Mouse (Mus musculus) myocyte (in vitro differentiated cells): ENCODE measurements around the gene Iffo2. TPM values are rescaled to one million over a fixed set of nuclear protein-coding genes. Genes with fewer than 3 reads are reported as not detected.

Source experiments
- H3K27me3 ChIP-seq: one replicate; pipeline ENCODE4 v1.6.1; 2011; ENCODE audit not compliant: control insufficient read depth, insufficient read depth, insufficient read length
- H3K36me3 ChIP-seq: one replicate; pipeline ENCODE4 v1.6.1; 2011; ENCODE audit not compliant: control insufficient read depth, insufficient read depth
- H3K4me2 ChIP-seq: one replicate; pipeline ENCODE4 v1.6.1; 2011; ENCODE audit warnings: low read depth, control low read depth
- H3K4me3 ChIP-seq: one replicate; pipeline ENCODE4 v1.5.1; 2011; ENCODE audit warnings: mild to moderate bottlenecking, control low read depth, moderate library complexity
- H3K79me2 ChIP-seq: one replicate; pipeline ENCODE4 v1.6.1; 2011; ENCODE audit not compliant: control insufficient read depth, insufficient read depth
- H3ac ChIP-seq: one replicate; pipeline ENCODE4 v1.6.1; 2011; ENCODE audit not compliant: control insufficient read depth, insufficient read length
- CEBPB ChIP-seq: IDR thresholded peaks from 2 replicates; pipeline ENCODE4 v1.6.1; 2011; ENCODE audit warnings: mild to moderate bottlenecking, moderate library complexity; ENCODE audit not compliant: poor library complexity, insufficient read depth, severe bottlenecking
- E2F4 ChIP-seq: IDR thresholded peaks from one replicate; pipeline ENCODE4 v1.6.1; 2011; ENCODE audit warnings: mild to moderate bottlenecking, control low read depth, moderate library complexity; ENCODE audit not compliant: insufficient read depth
- MAX ChIP-seq: IDR thresholded peaks from one replicate; pipeline ENCODE4 v1.6.1; 2011; ENCODE audit warnings: low read depth, mild to moderate bottlenecking, control low read depth
- MYOD1 ChIP-seq, 3 experiments: IDR thresholded peaks; one replicate each; pipeline ENCODE4 v1.6.1; 2011; ENCODE audit warnings: control low read depth in 2 of 3, low read depth in 2 of 3, mild to moderate bottlenecking in 2 of 3, moderate library complexity in 1 of 3; ENCODE audit not compliant: insufficient read length in 2 of 3, control insufficient read depth in 1 of 3
- MYOG ChIP-seq, 3 experiments: IDR thresholded peaks; one replicate each; pipeline ENCODE4 v1.6.1; 2011; ENCODE audit warnings: control low read depth in 2 of 3, low read depth in 2 of 3, mild to moderate bottlenecking in 2 of 3; ENCODE audit not compliant: insufficient read length in 2 of 3, control insufficient read depth in 1 of 3, insufficient read depth in 1 of 3
- POLR2A ChIP-seq: IDR thresholded peaks from one replicate; pipeline ENCODE4 v1.6.1; 2011; ENCODE audit warnings: low read depth, mild to moderate bottlenecking, control low read depth, moderate library complexity; ENCODE audit not compliant: insufficient read length
- REST ChIP-seq: IDR thresholded peaks from one replicate; pipeline ENCODE4 v1.6.1; 2011; ENCODE audit warnings: mild to moderate bottlenecking, control low read depth, moderate library complexity; ENCODE audit not compliant: insufficient read depth, insufficient read length
- SRF ChIP-seq: IDR thresholded peaks from one replicate; pipeline ENCODE4 v1.6.1; 2011; ENCODE audit warnings: low read depth; ENCODE audit not compliant: control insufficient read depth, insufficient read length
- TCF12 ChIP-seq: IDR thresholded peaks from one replicate; pipeline ENCODE4 v1.6.1; 2011; ENCODE audit warnings: mild to moderate bottlenecking, control low read depth; ENCODE audit not compliant: poor library complexity, insufficient read depth, severe bottlenecking
- TCF3 ChIP-seq: IDR thresholded peaks from one replicate; pipeline ENCODE4 v1.6.1; 2011; ENCODE audit warnings: low read depth, control low read depth; ENCODE audit not compliant: insufficient read length
- USF1 ChIP-seq: IDR thresholded peaks from one replicate; pipeline ENCODE4 v1.6.1; 2011; ENCODE audit warnings: low read depth, mild to moderate bottlenecking, control low read depth, moderate library complexity
- polyA plus RNA-seq: library from polyadenylated mRNA; unstranded; fragments of >200 nt; fragmentation: generic; extraction: Trizol; gene quantifications from one replicate; pipeline ENCODE4 v1.2.1, GENCODE M21; 2012; ENCODE audit warnings: missing spikeins

Iffo2 gene
- polyA plus RNA-seq, 1 experiment = 12.1 TPM

DNA sequence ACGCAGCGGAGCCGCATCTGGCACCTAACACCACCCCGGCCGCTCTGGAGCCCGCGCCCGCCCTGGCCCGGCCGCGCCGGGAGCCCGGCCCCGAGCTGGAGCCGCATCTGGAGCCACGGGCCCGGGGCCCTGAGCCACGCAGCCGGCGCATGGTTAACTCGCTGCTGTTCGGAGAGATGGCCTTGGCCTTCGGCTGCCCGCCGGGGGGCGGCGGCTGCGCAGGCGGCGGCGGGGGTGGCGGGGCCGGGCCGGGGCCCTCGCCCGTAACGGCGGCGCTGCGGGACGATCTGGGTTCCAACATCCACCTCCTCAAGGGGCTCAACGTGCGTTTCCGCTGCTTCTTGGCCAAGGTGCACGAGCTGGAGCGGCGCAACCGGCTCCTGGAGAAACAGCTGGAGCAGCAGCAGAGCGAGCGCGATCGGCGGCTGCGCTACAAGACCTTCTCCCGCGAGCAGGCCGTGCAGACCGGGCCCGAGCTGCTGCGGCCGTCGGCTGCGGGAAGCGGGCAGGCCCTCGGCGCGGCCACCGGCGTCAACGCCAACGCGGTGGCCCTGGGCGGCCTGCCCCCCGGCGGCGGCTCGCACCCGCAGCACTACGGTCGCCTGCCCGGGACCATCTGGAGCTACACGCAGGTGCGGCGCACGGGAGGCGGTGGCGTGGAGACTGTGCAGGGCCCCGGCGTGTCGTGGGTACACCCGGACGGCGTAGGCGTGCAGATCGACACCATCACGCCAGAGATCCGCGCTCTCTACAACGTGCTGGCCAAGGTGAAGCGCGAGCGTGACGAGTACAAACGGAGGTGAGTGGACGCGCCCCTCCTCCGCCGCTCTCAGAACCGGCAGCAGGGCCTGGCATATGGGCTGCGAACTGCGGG lies 44.7 kb downstream of the Iffo2 start:
- Histone ChIP-seq H3K36me3 (no peaks in the 10 kb centered on the region), H3K4me2 (peak overlapping the region; percentile 90), H3K79me2 (peaks cover 48% of the 10 kb centered on the region), H3ac (peak overlapping the region; percentile 90), H3K27me3 (no peaks in the 10 kb centered on the region), H3K4me3 (peak overlapping the region; percentile 84)
- no peak for TF ChIP-seq USF1
- peak in 1 of 3 experiments; percentile 3 for TF ChIP-seq MYOG (IDR thresholded peaks at IDR 0.05; ENCODE audit: control insufficient read depth in 1 of 3, insufficient read depth in 1 of 3, insufficient read length in 2 of 3, low read depth in 2 of 3)

DNA sequence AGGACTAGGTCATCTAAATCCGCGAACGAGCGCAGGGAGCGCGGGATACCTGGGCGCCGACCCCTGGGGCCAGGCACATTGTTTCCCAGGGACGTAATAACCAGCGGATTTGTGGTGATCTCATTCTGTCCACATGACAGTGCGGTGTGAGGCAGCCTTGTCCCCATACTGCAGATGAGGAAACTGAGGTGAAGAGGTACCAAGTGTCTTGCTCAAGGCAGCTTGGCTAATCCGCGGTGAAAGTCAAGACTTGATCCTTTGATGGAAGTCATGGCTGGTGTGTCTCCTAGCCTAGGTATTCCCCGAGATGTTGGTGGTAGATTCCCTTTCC lies 45.3 kb downstream of the Iffo2 start:
- H3ac ChIP-seq = peak overlapping the region; percentile 90
- peak overlapping the region; percentile 90 for H3K4me2 ChIP-seq
- no peaks in the 10 kb centered on the region for H3K27me3 ChIP-seq
- peak overlapping the region; percentile 84 for H3K4me3 ChIP-seq
- TF ChIP-seq POLR2A = no peak
- TF ChIP-seq SRF = no peak
- TF ChIP-seq TCF3 = no peak
- TF ChIP-seq MAX = no peak
- peak; percentile 24 for TF ChIP-seq USF1
- no peaks in the 10 kb centered on the region for H3K36me3 ChIP-seq
- peaks cover 54% of the 10 kb centered on the region for H3K79me2 ChIP-seq

DNA sequence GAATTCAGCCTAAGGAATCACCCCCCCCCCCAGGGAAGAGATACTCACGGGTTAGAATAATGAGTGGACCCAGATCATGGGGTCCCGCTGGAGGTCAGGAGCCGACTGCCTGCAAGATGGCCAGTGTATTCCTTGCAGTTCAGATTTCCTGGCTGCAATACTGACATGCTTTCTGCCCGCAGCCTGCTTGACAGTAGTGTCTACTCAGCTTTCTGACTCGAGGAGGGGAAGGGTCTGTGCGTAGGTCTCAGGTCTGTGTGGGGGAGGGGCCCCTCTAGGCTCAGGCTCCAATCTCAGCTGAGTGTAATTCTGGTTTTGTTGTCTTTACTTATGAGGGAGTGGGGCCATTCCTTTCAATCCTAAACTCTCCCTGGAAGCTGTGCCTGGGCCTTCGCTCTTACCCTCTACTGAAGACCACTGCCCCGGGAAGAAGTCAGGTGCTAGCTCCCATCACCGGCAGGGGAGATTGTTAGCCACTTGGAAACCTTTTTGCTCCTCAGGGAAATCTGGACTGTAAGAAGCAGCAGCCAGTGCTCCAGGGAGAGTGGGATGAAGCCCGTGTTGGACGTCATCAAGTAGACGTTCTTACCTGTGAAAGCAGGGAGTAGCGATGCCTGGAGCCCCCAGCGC lies 46.0 kb downstream of the Iffo2 start:
- peaks cover 58% of the 10 kb centered on the region for H3K79me2 ChIP-seq
- H3K4me3 ChIP-seq = peak overlapping the region; percentile 84
- H3K36me3 ChIP-seq = no peaks in the 10 kb centered on the region
- H3ac ChIP-seq = no peak overlapping the region
- H3K4me2 ChIP-seq = peak overlapping the region; percentile 90
- no peaks in the 10 kb centered on the region for H3K27me3 ChIP-seq
- no peak for TF ChIP-seq MYOG (IDR thresholded peaks at IDR 0.05; ENCODE audit: control insufficient read depth in 1 of 3, insufficient read depth in 1 of 3, insufficient read length in 2 of 3, low read depth in 2 of 3)
- no peak for TF ChIP-seq POLR2A
- TF ChIP-seq CEBPB = no peak
- TF ChIP-seq TCF3 = no peak
- TF ChIP-seq USF1 = no peak

DNA sequence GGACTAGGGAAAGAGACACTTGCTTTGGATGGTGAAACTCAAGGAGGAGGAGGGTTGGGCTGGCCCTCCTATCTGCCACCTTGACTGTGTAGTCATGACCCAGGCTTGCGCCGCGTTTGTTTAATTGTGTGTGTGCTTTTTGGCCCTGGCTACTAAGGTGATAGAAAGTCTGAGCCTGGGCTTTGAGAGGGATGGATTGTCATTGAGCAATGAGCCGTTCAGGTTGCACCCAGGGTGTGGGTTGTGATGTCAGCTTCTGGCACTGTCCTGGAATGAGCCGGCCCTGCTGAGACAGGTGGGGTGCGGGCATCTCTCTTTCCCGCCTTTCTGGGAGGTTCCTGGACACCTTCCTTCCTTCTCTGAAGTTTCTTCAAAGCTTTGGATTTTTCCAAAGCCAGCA lies 46.7 kb downstream of the Iffo2 start:
- Histone ChIP-seq H3ac (no peak overlapping the region), H3K27me3 (no peaks in the 10 kb centered on the region), H3K36me3 (no peaks in the 10 kb centered on the region), H3K4me2 (peak overlapping the region; percentile 90), H3K79me2 (peaks cover 64% of the 10 kb centered on the region), H3K4me3 (peak overlapping the region; percentile 84)
- TF ChIP-seq TCF12 (no peak), MAX (no peak), POLR2A (no peak), MYOG (IDR thresholded peaks at IDR 0.05; ENCODE audit: control insufficient read depth in 1 of 3, insufficient read depth in 1 of 3, insufficient read length in 2 of 3, low read depth in 2 of 3) (no peak), CEBPB (no peak), MYOD1 (IDR thresholded peaks at IDR 0.05; ENCODE audit: control insufficient read depth in 1 of 3, insufficient read length in 2 of 3, low read depth in 2 of 3) (no peak), REST (no peak), SRF (no peak), USF1 (no peak), E2F4 (no peak)

DNA sequence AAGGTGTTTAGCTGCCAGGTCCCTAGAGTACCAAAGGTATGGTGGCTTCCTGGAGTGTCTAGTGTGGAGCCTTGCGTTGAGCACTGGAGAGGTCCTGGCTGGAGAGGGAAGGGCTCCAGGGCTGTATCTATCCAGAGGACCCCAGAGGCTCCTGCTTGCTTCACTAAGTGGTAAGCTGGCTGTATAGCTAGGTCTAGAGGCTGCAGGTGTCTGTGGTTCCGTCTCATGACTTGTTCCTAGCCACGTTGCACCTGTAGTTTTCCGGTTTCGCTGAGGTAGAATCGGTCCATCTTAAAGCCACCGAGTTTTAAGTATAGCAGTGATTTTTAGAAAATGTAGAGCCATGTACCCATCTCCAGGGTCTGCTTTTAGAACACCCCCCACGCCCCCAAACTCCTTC lies 48.0 kb downstream of the Iffo2 start:
- peaks cover 78% of the 10 kb centered on the region for H3K79me2 ChIP-seq
- peak overlapping the region; percentile 20 for H3K4me3 ChIP-seq
- TF ChIP-seq REST (no peak), MYOG (IDR thresholded peaks at IDR 0.05; ENCODE audit: control insufficient read depth in 1 of 3, insufficient read depth in 1 of 3, insufficient read length in 2 of 3, low read depth in 2 of 3) (no peak), TCF12 (no peak), TCF3 (no peak), SRF (no peak), USF1 (no peak)
- peak overlapping the region; percentile 90 for H3K4me2 ChIP-seq
- H3ac ChIP-seq = no peak overlapping the region
- no peaks in the 10 kb centered on the region for H3K27me3 ChIP-seq
- no peaks in the 10 kb centered on the region for H3K36me3 ChIP-seq
